Comparison of ENCODE assay signal across 8 mouse cellular contexts in genomic region chrX:134807833-134808754, GRCm38 (mm10). TPM values are rescaled to one million over a fixed set of nuclear protein-coding genes. Genes with fewer than 3 reads are reported as not detected.
DNase-seq lines count a peak whose midpoint lies in the region; ATAC-seq lines count a peak whose summit lies in the region.

No protein-coding gene starts in this region.

- no peaks in the 10 kb centered on the region for H3K4me1 ChIP-seq in intestine, embryonic 15.5 days (replicated peaks)
- 0 out of 2 replicates have a peak, but pooled peaks cover 5% of the 10 kb centered on the region for H3K4me1 ChIP-seq in limb, embryonic 13.5 days
- peaks cover 15% of the 10 kb centered on the region; the same call in 1 of the 2 replicates for H3K4me1 ChIP-seq in midbrain, embryonic 15.5 days

- WGBS in intestine, embryonic 15.5 days = 23% methylated on average over 28 of the region's 28 CpGs
- WGBS in limb, embryonic 13.5 days = 15% methylated on average over 27 of the region's 28 CpGs
- WGBS in midbrain, embryonic 15.5 days = 21% methylated on average over 28 of the region's 28 CpGs

- peak; percentile 87 for ATAC-seq in intestine, embryonic 15.5 days
- peak; percentile 62 for ATAC-seq in limb, embryonic 13.5 days (ENCODE audit: low FRiP score, low read depth)
- ATAC-seq in midbrain, embryonic 15.5 days (replicated peaks) = peak; percentile 88

- H3K4me2 ChIP-seq in intestine, embryonic 15.5 days (replicated peaks) = peak overlapping the region; percentile 58
- peak overlapping the region; percentile 68 for H3K4me2 ChIP-seq in limb, embryonic 13.5 days (replicated peaks)
- H3K4me2 ChIP-seq in midbrain, embryonic 15.5 days = peak overlapping the region; percentile 53

- H3K9ac ChIP-seq in intestine, embryonic 15.5 days = peak overlapping the region; percentile 45
- peak overlapping the region; percentile 74 for H3K9ac ChIP-seq in limb, embryonic 13.5 days
- peak overlapping the region; percentile 75 for H3K9ac ChIP-seq in midbrain, embryonic 15.5 days

- peak; percentile 9 for DNase-seq in kidney, adult 18-20 months
- DNase-seq in kidney, adult 8-10 months = no peak
- DNase-seq in cerebellum, adult 9-10 months = peak; percentile 27
- DNase-seq in frontal cortex, postnatal 25 days (ENCODE audit: low spot score in 2 of 2) = peak; percentile 13 to 19
- DNase-seq in testis, postnatal 14 days (ENCODE audit: low spot score) = peak; percentile 36

- H3K4me3 ChIP-seq in intestine, embryonic 15.5 days (replicated peaks) = peak overlapping the region; percentile 51
- H3K4me3 ChIP-seq in limb, embryonic 13.5 days = peak overlapping the region; percentile 61
- peak overlapping the region; percentile 58 for H3K4me3 ChIP-seq in midbrain, embryonic 15.5 days

- H3K9me3 ChIP-seq in intestine, embryonic 15.5 days = no peaks in the 10 kb centered on the region
- H3K9me3 ChIP-seq in limb, embryonic 13.5 days = no peaks in the 10 kb centered on the region
- H3K9me3 ChIP-seq in midbrain, embryonic 15.5 days = no peaks in the 10 kb centered on the region

- H3K36me3 ChIP-seq in intestine, embryonic 15.5 days = no peaks in the 10 kb centered on the region
- H3K36me3 ChIP-seq in limb, embryonic 13.5 days = peaks cover 18% of the 10 kb centered on the region
- H3K36me3 ChIP-seq in midbrain, embryonic 15.5 days (replicated peaks) = no peaks in the 10 kb centered on the region

- H3K27me3 ChIP-seq in intestine, embryonic 15.5 days (replicated peaks) = no peaks in the 10 kb centered on the region; the same call in 1 of the 2 replicates
- peaks cover 49% of the 10 kb centered on the region for H3K27me3 ChIP-seq in limb, embryonic 13.5 days
- no peaks in the 10 kb centered on the region for H3K27me3 ChIP-seq in midbrain, embryonic 15.5 days (replicated peaks)

- H3K27ac ChIP-seq in intestine, embryonic 15.5 days = 0 out of 2 replicates have a peak overlapping the region, but pooled peaks have one; percentile 40
- H3K27ac ChIP-seq in limb, embryonic 13.5 days = peak overlapping the region; percentile 79
- H3K27ac ChIP-seq in midbrain, embryonic 15.5 days = peak overlapping the region; percentile 91

RNA-seq across cellular contexts. Expression of gene Armcx2, which starts 0.9 kb away (rescaled TPM):
- polyA plus RNA-seq in intestine, embryonic 15.5 days (2015; fragmentation: Nextera tagmentation; extraction: Ambion mirVana) = 42.6 and 44.3 TPM in 2 replicates
- 94.1 and 98.4 TPM in 2 replicates for polyA plus RNA-seq in limb, embryonic 13.5 days (2015; fragmentation: Nextera tagmentation; extraction: Ambion mirVana)
- 92.2 and 101 TPM in 2 replicates for polyA plus RNA-seq in midbrain, embryonic 15.5 days (2015; fragmentation: Nextera tagmentation; extraction: Ambion mirVana)

RNA-seq across cellular contexts. Expression of gene Armcx3, which starts 51.7 kb away (rescaled TPM):
- polyA plus RNA-seq in intestine, embryonic 15.5 days (2015; fragmentation: Nextera tagmentation; extraction: Ambion mirVana) = 65.0 and 68.6 TPM in 2 replicates
- 81.1 and 87.1 TPM in 2 replicates for polyA plus RNA-seq in limb, embryonic 13.5 days (2015; fragmentation: Nextera tagmentation; extraction: Ambion mirVana)
- polyA plus RNA-seq in midbrain, embryonic 15.5 days (2015; fragmentation: Nextera tagmentation; extraction: Ambion mirVana) = 71.3 and 73.2 TPM in 2 replicates

RNA-seq across cellular contexts. Expression of gene Armcx6, which starts 56.9 kb away (rescaled TPM):
- polyA plus RNA-seq in intestine, embryonic 15.5 days (2015; fragmentation: Nextera tagmentation; extraction: Ambion mirVana) = 17.4 and 19.1 TPM in 2 replicates
- polyA plus RNA-seq in limb, embryonic 13.5 days (2015; fragmentation: Nextera tagmentation; extraction: Ambion mirVana) = 43.6 TPM in 2 replicates
- polyA plus RNA-seq in midbrain, embryonic 15.5 days (2015; fragmentation: Nextera tagmentation; extraction: Ambion mirVana) = 44.8 and 52.8 TPM in 2 replicates

Comparison
In these comparisons a context has a peak if more than half of its experiments do, and no peak if none do; other contexts are left out.
1. DNase-seq: peak in kidney, adult 18-20 months (single experiment), cerebellum, adult 9-10 months (single experiment), frontal cortex, postnatal 25 days (2 of 2) and testis, postnatal 14 days (single experiment); none in kidney, adult 8-10 months (0 of 2).
2. H3K27ac ChIP-seq: peak in every context shown above with its lines; median percentile 91 in midbrain, embryonic 15.5 days; 79 in limb, embryonic 13.5 days; 40 in intestine, embryonic 15.5 days.
3. Peak in every context shown above with its lines, with median percentiles within 50 percentile points of each other: ATAC-seq, H3K4me2 ChIP-seq, H3K4me3 ChIP-seq and H3K9ac ChIP-seq.